Mouse (Mus musculus): Measurements from ENCODE around the gene Efna4. TPM values are rescaled to one million over a fixed set of nuclear protein-coding genes. Genes with fewer than 3 reads are reported as not detected.

Gene Efna4
- polyA plus RNA-seq, 1 experiment from 2014 or later, result 9.3 TPM

DNA sequence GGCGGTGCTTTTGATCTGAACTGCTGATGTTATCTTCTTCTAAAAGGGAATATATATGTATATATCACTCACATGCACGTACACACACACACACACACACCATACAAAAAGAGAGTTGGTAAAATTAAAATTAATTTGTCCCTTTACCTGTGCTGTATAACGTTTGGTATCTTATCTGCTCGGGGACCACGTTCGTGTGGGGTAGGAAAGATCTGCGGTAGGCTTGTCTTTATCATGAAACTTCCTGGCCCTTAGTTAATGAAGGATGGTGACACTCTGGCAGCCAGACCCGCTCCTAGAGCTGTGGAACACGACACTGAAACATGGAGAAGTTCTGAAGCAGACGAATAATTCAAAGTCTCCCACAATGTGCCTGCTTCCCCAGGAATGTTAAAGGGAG, 46.0 kb downstream of the Efna4 start:
- ATAC-seq (replicated peaks; ENCODE audit: insufficient number of reproducible peaks, low FRiP score, low TSS enrichment), result no peak
- Histone ChIP-seq H3K36me3 (ENCODE audit: control insufficient read depth, insufficient read depth, low read length) (no peaks in the 10 kb centered on the region), H3K27me3 (ENCODE audit: control insufficient read depth, insufficient read depth, low read length) (no peaks in the 10 kb centered on the region), H3K27ac (ENCODE audit: low read depth, low read length) (no peak overlapping the region), H3K4me3 (ENCODE audit: low read depth, low read length) (no peak overlapping the region), H3K4me1 (ENCODE audit: control insufficient read depth, insufficient read depth, low read length) (0 out of 2 replicates have a peak, but pooled peaks cover 6% of the 10 kb centered on the region), H3K9ac (ENCODE audit: low read depth, low read length) (no peak overlapping the region), H3K9me3 (replicated peaks; ENCODE audit: control insufficient read depth, low read length) (no peaks in the 10 kb centered on the region), H3K4me2 (no peak overlapping the region)
- 46% methylated on average over 10 of the region's 10 CpGs for whole genome bisulfite sequencing (ENCODE audit: insufficient replicate concordance)

DNA sequence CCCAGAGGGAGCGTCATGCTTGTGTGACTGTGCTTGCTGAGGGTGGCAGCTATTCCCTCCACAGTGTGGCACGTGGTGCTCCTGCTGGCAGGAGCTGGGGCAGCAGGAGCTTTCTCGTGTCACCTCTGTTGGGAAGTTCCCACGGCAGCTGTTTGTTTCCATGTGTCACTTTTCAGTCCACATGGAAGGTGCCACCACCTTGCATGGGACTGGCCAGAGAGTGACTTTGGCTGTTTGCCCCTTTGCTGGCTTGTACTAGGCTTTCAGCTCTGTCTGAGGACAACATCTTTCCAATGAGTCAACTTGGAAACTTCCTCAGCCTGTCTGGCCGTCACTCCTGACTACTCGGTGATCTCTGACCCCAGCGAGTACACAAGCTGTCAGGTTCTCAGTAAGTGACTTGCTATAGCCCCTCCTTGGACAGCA, 49.3 kb downstream of the Efna4 start:
- no peaks in the 10 kb centered on the region for H3K27me3 ChIP-seq (ENCODE audit: control insufficient read depth, insufficient read depth, low read length)
- no peaks in the 10 kb centered on the region for H3K36me3 ChIP-seq (ENCODE audit: control insufficient read depth, insufficient read depth, low read length)
- no peak overlapping the region for H3K9ac ChIP-seq (ENCODE audit: low read depth, low read length)
- 0 out of 2 replicates have a peak, but pooled peaks cover 6% of the 10 kb centered on the region for H3K4me1 ChIP-seq (ENCODE audit: control insufficient read depth, insufficient read depth, low read length)
- no peak overlapping the region for H3K4me3 ChIP-seq (ENCODE audit: low read depth, low read length)
- no peak overlapping the region for H3K27ac ChIP-seq (ENCODE audit: low read depth, low read length)
- no peak for ATAC-seq (replicated peaks; ENCODE audit: insufficient number of reproducible peaks, low FRiP score, low TSS enrichment)
- H3K9me3 ChIP-seq (replicated peaks; ENCODE audit: control insufficient read depth, low read length), result no peaks in the 10 kb centered on the region
- WGBS (ENCODE audit: insufficient replicate concordance), result 29% methylated on average over 7 of the region's 7 CpGs
- H3K4me2 ChIP-seq, result no peak overlapping the region

DNA sequence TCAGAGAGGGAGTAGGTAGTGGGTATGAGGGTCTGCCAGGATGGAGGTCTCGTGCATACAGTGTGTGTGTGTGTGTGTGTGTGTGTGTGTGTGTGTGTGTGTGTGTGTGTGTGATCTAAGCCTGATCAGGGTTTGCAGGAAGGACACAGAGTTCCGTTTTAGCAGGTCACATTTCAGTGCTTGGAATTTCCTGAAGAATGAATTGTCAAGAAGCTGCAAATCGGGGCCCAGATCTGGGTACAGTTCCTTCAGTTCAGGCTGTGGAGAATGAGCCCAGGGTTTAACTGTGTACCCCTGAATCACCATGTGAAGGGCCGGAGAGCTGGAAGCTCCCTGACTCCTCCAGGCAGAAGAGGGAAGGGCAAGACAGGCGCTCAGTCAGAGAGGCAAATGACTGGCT, 50.5 kb downstream of the Efna4 start:
- no peak for ATAC-seq (replicated peaks; ENCODE audit: insufficient number of reproducible peaks, low FRiP score, low TSS enrichment)
- 51% methylated on average over 5 of the region's 5 CpGs for WGBS (ENCODE audit: insufficient replicate concordance)

DNA sequence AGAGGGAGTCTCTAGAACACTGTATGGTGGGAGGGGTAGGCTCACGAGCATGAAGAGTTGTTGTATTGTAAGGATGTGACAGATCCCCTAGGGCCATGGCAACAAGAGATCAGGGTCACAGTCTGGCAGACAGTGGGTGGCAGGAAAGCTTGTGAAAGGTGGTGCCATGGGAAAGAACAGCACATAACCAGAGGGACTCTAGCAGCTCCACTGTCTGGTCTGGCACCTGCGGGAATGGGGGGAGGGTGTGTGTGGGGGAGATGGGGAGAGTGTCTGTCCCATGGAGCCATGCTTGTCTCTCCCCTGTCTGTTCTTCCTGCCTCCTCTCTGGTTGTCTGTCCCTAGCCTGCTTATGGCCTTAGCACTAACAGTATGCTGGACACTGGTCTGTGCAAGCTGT, 52.3 kb downstream of the Efna4 start:
- H3K4me1 ChIP-seq (ENCODE audit: control insufficient read depth, insufficient read depth, low read length), result peaks cover 6% of the 10 kb centered on the region; the same call in 1 of the 2 replicates
- ATAC-seq (replicated peaks; ENCODE audit: insufficient number of reproducible peaks, low FRiP score, low TSS enrichment), result no peak
- H3K36me3 ChIP-seq (ENCODE audit: control insufficient read depth, insufficient read depth, low read length), result no peaks in the 10 kb centered on the region
- no peaks in the 10 kb centered on the region for H3K9me3 ChIP-seq (replicated peaks; ENCODE audit: control insufficient read depth, low read length)
- H3K9ac ChIP-seq (ENCODE audit: low read depth, low read length), result no peak overlapping the region
- no peak overlapping the region for H3K4me3 ChIP-seq (ENCODE audit: low read depth, low read length)
- no peak overlapping the region for H3K4me2 ChIP-seq
- 35% methylated on average over 2 of the region's 2 CpGs for WGBS (ENCODE audit: insufficient replicate concordance)
- no peak overlapping the region for H3K27ac ChIP-seq (ENCODE audit: low read depth, low read length)
- H3K27me3 ChIP-seq (ENCODE audit: control insufficient read depth, insufficient read depth, low read length), result no peaks in the 10 kb centered on the region; the same call in 1 of the 2 replicates

More for the DNA sequence above, 50.5 kb downstream of the Efna4 start:
- Histone ChIP-seq H3K9me3 (replicated peaks; ENCODE audit: control insufficient read depth, low read length) (no peaks in the 10 kb centered on the region), H3K4me1 (ENCODE audit: control insufficient read depth, insufficient read depth, low read length) (0 out of 2 replicates have a peak, but pooled peaks cover 6% of the 10 kb centered on the region), H3K4me2 (no peak overlapping the region), H3K27me3 (ENCODE audit: control insufficient read depth, insufficient read depth, low read length) (no peaks in the 10 kb centered on the region), H3K9ac (ENCODE audit: low read depth, low read length) (no peak overlapping the region), H3K36me3 (ENCODE audit: control insufficient read depth, insufficient read depth, low read length) (no peaks in the 10 kb centered on the region), H3K4me3 (ENCODE audit: low read depth, low read length) (no peak overlapping the region), H3K27ac (ENCODE audit: low read depth, low read length) (no peak overlapping the region)

DNA sequence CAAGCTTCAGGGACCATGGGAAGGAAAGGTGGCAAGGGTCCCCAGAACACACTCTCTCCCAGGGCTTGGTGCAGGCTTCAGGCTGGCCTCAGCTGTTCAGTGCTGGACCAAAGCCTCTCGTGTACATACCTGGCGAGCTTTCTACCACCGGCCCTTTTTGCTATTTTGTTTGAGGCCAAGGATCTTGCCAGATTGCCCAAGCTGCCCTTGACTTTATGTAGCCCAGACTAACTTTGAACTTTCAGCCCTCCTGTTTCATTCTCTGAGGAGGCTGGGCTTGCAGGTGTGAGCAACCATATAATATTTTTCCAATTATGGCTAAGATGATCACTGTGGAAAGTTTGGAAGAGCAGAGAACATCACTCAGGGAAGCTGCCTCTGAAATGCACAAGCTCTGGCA, 53.6 kb downstream of the Efna4 start:
- Histone ChIP-seq H3K9me3 (replicated peaks; ENCODE audit: control insufficient read depth, low read length) (no peaks in the 10 kb centered on the region), H3K27me3 (ENCODE audit: control insufficient read depth, insufficient read depth, low read length) (no peaks in the 10 kb centered on the region; the same call in 1 of the 2 replicates), H3K9ac (ENCODE audit: low read depth, low read length) (no peak overlapping the region), H3K36me3 (ENCODE audit: control insufficient read depth, insufficient read depth, low read length) (no peaks in the 10 kb centered on the region), H3K4me2 (no peak overlapping the region), H3K27ac (ENCODE audit: low read depth, low read length) (no peak overlapping the region), H3K4me1 (ENCODE audit: control insufficient read depth, insufficient read depth, low read length) (peaks cover 6% of the 10 kb centered on the region; the same call in 1 of the 2 replicates), H3K4me3 (ENCODE audit: low read depth, low read length) (no peak overlapping the region)
- ATAC-seq (replicated peaks; ENCODE audit: insufficient number of reproducible peaks, low FRiP score, low TSS enrichment), result no peak
- 69% methylated on average over 3 of the region's 3 CpGs for WGBS (ENCODE audit: insufficient replicate concordance)

Other genes with a start within 250 kb of the Efna4 start
- gene Rusc1, start 244.7 kb downstream of the Efna4 start, polyA plus RNA-seq (2014; fragmentation: Nextera tagmentation; extraction: Ambion mirVana), result 7.9 TPM in 2 replicates
- not detected in 2 replicates for gene Gm43738, start 236.9 kb downstream of the Efna4 start, polyA plus RNA-seq (2014; fragmentation: Nextera tagmentation; extraction: Ambion mirVana)
- 165 and 178 TPM in 2 replicates for gene Fdps, start 236.1 kb downstream of the Efna4 start, polyA plus RNA-seq (2014; fragmentation: Nextera tagmentation; extraction: Ambion mirVana)
- gene Pklr, start 201.9 kb downstream of the Efna4 start, polyA plus RNA-seq (2014; fragmentation: Nextera tagmentation; extraction: Ambion mirVana), result 5.9 and 8.7 TPM in 2 replicates
- 0.13 and 0.58 TPM in 2 replicates for gene Hcn3, start 177.8 kb downstream of the Efna4 start, polyA plus RNA-seq (2014; fragmentation: Nextera tagmentation; extraction: Ambion mirVana)
- gene Clk2, start 173.2 kb downstream of the Efna4 start, polyA plus RNA-seq (2014; fragmentation: Nextera tagmentation; extraction: Ambion mirVana), result 18.7 and 20.1 TPM in 2 replicates
- 82.8 and 88.3 TPM in 2 replicates for gene Scamp3, start 160.6 kb downstream of the Efna4 start, polyA plus RNA-seq (2014; fragmentation: Nextera tagmentation; extraction: Ambion mirVana)
- gene Fam189b, start 154.9 kb downstream of the Efna4 start, polyA plus RNA-seq (2014; fragmentation: Nextera tagmentation; extraction: Ambion mirVana), result 11.9 and 13.7 TPM in 2 replicates
- gene Gba, start 135.1 kb downstream of the Efna4 start, polyA plus RNA-seq (2014; fragmentation: Nextera tagmentation; extraction: Ambion mirVana), result 33.3 and 39.9 TPM in 2 replicates
- 6.9 and 12.4 TPM in 2 replicates for gene Thbs3, start 122.8 kb downstream of the Efna4 start, polyA plus RNA-seq (2014; fragmentation: Nextera tagmentation; extraction: Ambion mirVana)
- gene Mtx1, start 110.9 kb downstream of the Efna4 start, polyA plus RNA-seq (2014; fragmentation: Nextera tagmentation; extraction: Ambion mirVana), result 144 and 145 TPM in 2 replicates
- 0.21 and 0.53 TPM in 2 replicates for gene Muc1, start 109.0 kb downstream of the Efna4 start, polyA plus RNA-seq (2014; fragmentation: Nextera tagmentation; extraction: Ambion mirVana)
- 248 and 274 TPM in 2 replicates for gene Krtcap2, start 92.1 kb downstream of the Efna4 start, polyA plus RNA-seq (2014; fragmentation: Nextera tagmentation; extraction: Ambion mirVana)
- 0.56 and 1.1 TPM in 2 replicates for gene Trim46, start 91.7 kb downstream of the Efna4 start, polyA plus RNA-seq (2014; fragmentation: Nextera tagmentation; extraction: Ambion mirVana)
- 83.1 and 94.1 TPM in 2 replicates for gene Dpm3, start 78.7 kb downstream of the Efna4 start, polyA plus RNA-seq (2014; fragmentation: Nextera tagmentation; extraction: Ambion mirVana)
- gene Slc50a1, start 67.5 kb downstream of the Efna4 start, polyA plus RNA-seq (2014; fragmentation: Nextera tagmentation; extraction: Ambion mirVana), result 37.5 and 40.9 TPM in 2 replicates
- gene Efna1, start 56.9 kb downstream of the Efna4 start, polyA plus RNA-seq (2014; fragmentation: Nextera tagmentation; extraction: Ambion mirVana), result 29.9 and 33.0 TPM in 2 replicates
- 1.9 TPM in 2 replicates for gene Efna3, start 15.1 kb downstream of the Efna4 start, polyA plus RNA-seq (2014; fragmentation: Nextera tagmentation; extraction: Ambion mirVana)
- gene Adam15, start 12.0 kb upstream of the Efna4 start, polyA plus RNA-seq (2014; fragmentation: Nextera tagmentation; extraction: Ambion mirVana), result 23.3 and 25.9 TPM in 2 replicates
- gene Dcst2, start 23.9 kb upstream of the Efna4 start, polyA plus RNA-seq (2014; fragmentation: Nextera tagmentation; extraction: Ambion mirVana), result 0.07 TPM in 1 of 2 replicates, not detected in the other
- gene Dcst1, start 27.2 kb upstream of the Efna4 start, polyA plus RNA-seq (2014; fragmentation: Nextera tagmentation; extraction: Ambion mirVana), result 0.17 and 0.21 TPM in 2 replicates
- gene Zbtb7b, start 56.7 kb upstream of the Efna4 start, polyA plus RNA-seq (2014; fragmentation: Nextera tagmentation; extraction: Ambion mirVana), result 1.2 and 2.2 TPM in 2 replicates
- gene Lenep, start 64.8 kb upstream of the Efna4 start, polyA plus RNA-seq (2014; fragmentation: Nextera tagmentation; extraction: Ambion mirVana), result not detected in 2 replicates
- 33.7 and 34.2 TPM in 2 replicates for gene Flad1, start 73.8 kb upstream of the Efna4 start, polyA plus RNA-seq (2014; fragmentation: Nextera tagmentation; extraction: Ambion mirVana)
- gene Cks1b, start 80.4 kb upstream of the Efna4 start, polyA plus RNA-seq (2014; fragmentation: Nextera tagmentation; extraction: Ambion mirVana), result 399 and 411 TPM in 2 replicates
- gene Shc1, start 80.4 kb upstream of the Efna4 start, polyA plus RNA-seq (2014; fragmentation: Nextera tagmentation; extraction: Ambion mirVana), result 42.3 and 51.5 TPM in 2 replicates
- gene Pygo2, start 92.2 kb upstream of the Efna4 start, polyA plus RNA-seq (2014; fragmentation: Nextera tagmentation; extraction: Ambion mirVana), result 31.1 and 33.7 TPM in 2 replicates
- 28.6 and 35.9 TPM in 2 replicates for gene Pbxip1, start 98.7 kb upstream of the Efna4 start, polyA plus RNA-seq (2014; fragmentation: Nextera tagmentation; extraction: Ambion mirVana)
- 50.4 and 57.2 TPM in 2 replicates for gene Pmvk, start 116.5 kb upstream of the Efna4 start, polyA plus RNA-seq (2014; fragmentation: Nextera tagmentation; extraction: Ambion mirVana)
- 0.73 and 0.99 TPM in 2 replicates for gene Kcnn3, start 182.1 kb upstream of the Efna4 start, polyA plus RNA-seq (2014; fragmentation: Nextera tagmentation; extraction: Ambion mirVana)